Mouse (Mus musculus) telencephalon, adult 2 months (tissue): ENCODE results near the gene Tnfaip3.

Source experiments
- DNase-seq: peaks from one replicate; pipeline ENCODE4 v3.0.0-alpha.2; 2011; ENCODE audit warnings: low read depth, low spot score

The Tnfaip3 gene

DNA sequence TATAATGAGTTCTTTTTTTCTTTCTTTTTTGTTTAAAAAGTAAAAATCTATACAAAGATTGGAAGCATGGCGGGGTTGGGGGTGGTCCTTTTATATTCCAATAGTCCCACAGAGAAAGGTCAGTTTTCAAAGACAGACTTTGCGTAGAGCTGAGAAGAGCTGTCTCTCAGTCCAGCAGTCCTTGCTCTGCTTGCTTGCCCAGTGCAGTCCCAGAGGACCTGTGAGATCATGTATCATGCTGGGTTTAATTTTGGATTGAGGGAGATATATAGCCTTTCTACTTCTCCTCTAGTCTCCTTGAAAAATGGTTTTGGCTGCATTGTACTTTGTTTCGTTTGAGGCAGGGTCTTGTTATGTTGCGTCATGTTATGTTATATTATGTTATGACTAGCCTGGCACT, 49.9 kb downstream of the Tnfaip3 start:
- no peak for DNase-seq

GRCm38 (mm10) chr10:18964856-18965255, 50.6 kb downstream of the Tnfaip3 start:
- no peak for DNase-seq

DNA sequence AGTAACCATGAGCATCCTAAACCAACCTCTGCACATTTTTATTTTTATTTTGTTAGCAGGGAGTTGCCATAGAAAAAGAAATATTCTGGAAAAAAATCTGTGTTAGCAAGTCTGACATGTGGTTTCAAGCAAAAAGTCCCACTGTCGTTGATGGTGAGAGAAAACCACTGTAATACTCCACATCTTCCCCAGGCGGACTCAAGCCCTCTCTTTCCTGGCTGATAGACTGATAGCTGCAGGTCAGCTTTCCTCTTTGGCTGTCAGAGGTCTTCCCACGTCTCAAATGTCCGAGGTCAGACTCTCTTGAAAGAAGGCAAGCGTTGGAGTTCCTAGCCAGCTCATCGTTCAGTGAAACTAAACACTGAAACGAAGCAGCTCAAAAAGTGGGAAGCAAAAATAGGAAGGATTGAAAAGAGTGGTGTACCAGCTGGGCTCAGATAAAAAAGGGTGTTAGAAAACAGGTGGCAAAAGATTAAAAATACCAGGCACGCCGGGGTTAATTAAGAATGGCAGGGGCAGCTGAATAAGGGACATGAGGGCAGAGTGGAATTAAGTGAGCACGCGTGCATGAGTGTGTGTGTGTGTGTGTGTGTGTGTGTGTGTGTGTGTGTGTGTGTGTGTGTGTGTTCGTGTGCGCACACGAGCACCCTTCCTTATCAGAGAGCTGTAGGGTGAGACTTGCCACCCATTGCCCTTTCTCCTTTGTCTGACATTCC, 55.5 kb downstream of the Tnfaip3 start:
- DNase-seq = no peak

DNA sequence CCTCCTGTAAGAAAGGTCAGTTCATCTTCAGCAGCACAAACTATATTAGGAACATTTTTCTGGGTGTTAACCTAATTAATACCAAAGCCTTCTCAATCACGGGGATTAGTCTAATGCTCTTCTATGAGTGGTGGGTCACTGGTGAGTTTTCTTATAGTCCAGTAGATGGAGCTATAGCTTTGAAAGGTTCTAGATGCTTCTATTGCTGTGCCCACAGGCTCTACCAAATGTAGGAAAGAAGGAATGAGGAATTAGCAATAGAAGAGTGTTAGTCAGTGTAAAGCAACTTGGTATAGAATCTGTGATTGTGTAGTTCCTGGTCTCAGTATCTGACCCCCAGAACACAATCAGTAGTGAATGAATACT, 61.8 kb downstream of the Tnfaip3 start:
- DNase-seq = no peak

- DNase-seq = no peak
These were observed 62.3 kb downstream of the Tnfaip3 start for GRCm38 (mm10) chr10:18953011-18953705.
